Mouse (Mus musculus): ENCODE measurements around the gene Psmc5. TPM values are rescaled to one million over a fixed set of nuclear protein-coding genes. Genes with fewer than 3 reads are reported as not detected.
"Not testable (repeated sequence)": the region's sequence is repeated elsewhere in the genome, so short reads cannot be mapped to it uniquely, and the experiment has no call there.

Psmc5 gene
- 324 and 341 TPM in 2 replicates for polyA plus RNA-seq (2015; fragmentation: Nextera tagmentation; extraction: Ambion mirVana)

DNA sequence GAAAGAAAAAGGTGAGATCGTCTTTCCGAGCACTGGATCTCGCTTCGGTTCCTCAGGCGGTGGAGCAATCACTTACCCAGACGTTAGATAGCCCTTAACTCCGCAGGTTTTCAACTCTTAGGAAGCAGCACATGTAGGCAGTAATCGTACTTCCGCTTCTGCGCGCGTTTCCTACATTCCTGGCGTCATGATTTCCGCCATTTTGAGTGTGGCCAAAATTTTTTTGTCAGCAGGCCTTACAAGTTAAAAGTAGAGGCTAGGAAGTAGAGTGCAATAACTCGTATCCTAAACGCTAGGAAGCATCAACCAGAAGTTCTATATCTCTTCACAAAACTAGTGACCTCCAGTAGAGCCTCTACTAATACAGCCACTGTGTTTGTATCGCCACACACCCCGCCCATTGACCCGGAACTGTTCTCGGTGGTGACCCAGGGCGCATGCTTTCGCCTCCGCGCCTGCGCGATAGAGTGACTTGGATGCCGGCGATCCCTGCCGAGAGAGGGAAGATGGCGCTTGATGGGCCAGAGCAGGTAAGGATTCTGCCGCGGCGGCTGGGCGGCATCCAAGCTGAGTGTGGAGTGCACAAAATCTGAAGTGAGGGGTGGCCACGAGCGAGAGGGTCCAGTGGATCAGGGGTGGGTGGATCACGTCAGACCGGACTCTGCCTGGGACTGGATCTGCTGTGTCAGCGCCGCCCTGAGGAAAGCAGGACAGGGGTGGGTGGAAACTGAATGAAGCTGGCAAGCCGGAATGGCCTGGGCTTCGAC, at the start of gene Psmc5, which contains the start of gene Ftsj3:
Psmc5 (plus strand) TSS at position 470 of the 767 bp plus-strand sequence.
Ftsj3 (minus strand) TSS at position 395 of the 767 bp plus-strand sequence.
- 0% methylated on average over 42 of the region's 42 CpGs for WGBS
- ATAC-seq, result peak; percentile 97
- Histone ChIP-seq H3K4me2 (replicated peaks) (peak within 1 kb of the TSS; percentile 97), H3K9me3 (no peaks in the 10 kb centered on the region), H3K4me3 (replicated peaks) (peak within 1 kb of the TSS; percentile 89), H3K4me1 (replicated peaks) (peaks cover 30% of the 10 kb centered on the region), H3K27ac (peak within 1 kb of the TSS; percentile 82), H3K36me3 (peaks cover 60% of the 10 kb centered on the region), H3K27me3 (no peaks in the 10 kb centered on the region), H3K9ac (replicated peaks) (peak within 1 kb of the TSS; percentile 88)

DNA sequence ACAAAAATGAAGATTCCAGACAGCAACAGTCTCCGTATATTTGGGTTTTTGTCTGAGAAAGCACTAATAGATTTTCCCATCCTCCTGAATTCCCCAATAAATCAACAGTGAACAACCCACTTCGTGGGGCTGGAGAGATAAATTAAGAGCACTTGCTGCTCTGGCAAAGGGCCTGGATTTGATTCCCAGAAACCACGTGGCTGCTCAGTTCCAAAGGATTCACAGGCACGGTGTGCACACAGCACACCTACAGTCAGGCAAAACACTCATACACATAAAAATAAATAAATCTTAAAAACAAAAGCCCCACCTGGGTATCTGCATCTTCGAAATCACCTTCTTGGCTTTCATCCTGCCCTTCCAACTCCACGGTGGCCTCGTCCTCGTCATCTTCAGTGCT, 43.2 kb upstream of the Psmc5 start:
- Histone ChIP-seq H3K4me1 (replicated peaks) (peaks cover 21% of the 10 kb centered on the region), H3K27me3 (no peaks in the 10 kb centered on the region), H3K4me2 (replicated peaks) (no peak overlapping the region), H3K9ac (replicated peaks) (no peak overlapping the region), H3K27ac (no peak overlapping the region), H3K36me3 (peaks cover 50% of the 10 kb centered on the region), H3K4me3 (replicated peaks) (no peak overlapping the region), H3K9me3 (no peaks in the 10 kb centered on the region)
- ATAC-seq, result no peak
- WGBS, result 96% methylated on average over 8 of the region's 8 CpGs

DNA sequence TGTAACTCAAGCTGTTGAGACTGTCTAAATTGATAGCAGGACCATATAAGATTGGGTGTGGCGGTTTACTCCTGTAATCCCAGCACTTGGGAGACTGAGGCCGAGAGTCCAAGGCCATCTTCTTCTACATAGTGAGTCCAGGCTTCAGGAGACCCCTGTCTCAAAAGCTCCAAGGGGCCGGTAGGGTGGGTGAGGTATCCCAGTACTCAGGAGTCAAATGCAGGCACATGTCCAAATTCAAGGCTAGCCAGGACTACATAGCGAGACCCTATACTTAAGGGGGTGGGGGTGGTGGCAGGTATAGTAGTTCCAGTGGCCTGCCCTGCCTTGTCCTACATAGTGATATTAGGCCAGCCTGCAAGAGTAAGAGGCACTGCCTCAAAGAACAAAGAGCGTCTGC, 41.1 kb upstream of the Psmc5 start:
- peaks cover 39% of the 10 kb centered on the region for H3K4me1 ChIP-seq (replicated peaks)
- H3K27ac ChIP-seq, result no peak overlapping the region
- H3K27me3 ChIP-seq, result no peaks in the 10 kb centered on the region
- H3K36me3 ChIP-seq, result peaks cover 30% of the 10 kb centered on the region
- H3K4me3 ChIP-seq (replicated peaks), result peak overlapping the region; percentile 99
- H3K4me2 ChIP-seq (replicated peaks), result peak overlapping the region; percentile 68
- no peak for ATAC-seq
- H3K9ac ChIP-seq (replicated peaks), result peak overlapping the region; percentile 89
- H3K9me3 ChIP-seq, result no peaks in the 10 kb centered on the region
- WGBS, result 93% methylated on average over 5 of the region's 5 CpGs

DNA sequence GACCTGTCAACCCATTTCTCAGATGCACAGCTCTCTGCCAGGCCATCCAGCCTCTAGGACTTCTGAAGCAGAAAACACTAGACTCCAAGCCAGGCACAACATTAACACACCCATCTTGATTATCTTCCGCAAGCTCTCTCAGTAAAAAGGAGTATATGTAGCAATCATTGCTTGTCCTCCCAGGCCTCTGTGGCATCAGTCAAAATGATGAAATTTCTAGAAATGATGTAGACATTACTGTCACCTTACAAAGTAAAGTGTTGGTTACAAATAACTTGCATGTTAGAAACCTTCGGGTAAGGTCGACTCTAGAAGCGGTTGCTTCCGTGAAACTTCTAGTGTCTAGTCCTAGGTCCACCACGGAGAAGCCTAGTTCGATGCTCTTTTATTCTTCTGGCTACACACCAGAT, 40.5 kb upstream of the Psmc5 start:
- WGBS, result 28% methylated on average over 7 of the region's 7 CpGs
- ATAC-seq, result no peak
- Histone ChIP-seq H3K27me3 (no peaks in the 10 kb centered on the region), H3K4me3 (replicated peaks) (peak overlapping the region; percentile 99), H3K4me2 (replicated peaks) (peak overlapping the region; percentile 68), H3K4me1 (replicated peaks) (peaks cover 45% of the 10 kb centered on the region), H3K36me3 (peaks cover 24% of the 10 kb centered on the region), H3K9ac (replicated peaks) (peak overlapping the region; percentile 89), H3K27ac (no peak overlapping the region), H3K9me3 (no peaks in the 10 kb centered on the region)

DNA sequence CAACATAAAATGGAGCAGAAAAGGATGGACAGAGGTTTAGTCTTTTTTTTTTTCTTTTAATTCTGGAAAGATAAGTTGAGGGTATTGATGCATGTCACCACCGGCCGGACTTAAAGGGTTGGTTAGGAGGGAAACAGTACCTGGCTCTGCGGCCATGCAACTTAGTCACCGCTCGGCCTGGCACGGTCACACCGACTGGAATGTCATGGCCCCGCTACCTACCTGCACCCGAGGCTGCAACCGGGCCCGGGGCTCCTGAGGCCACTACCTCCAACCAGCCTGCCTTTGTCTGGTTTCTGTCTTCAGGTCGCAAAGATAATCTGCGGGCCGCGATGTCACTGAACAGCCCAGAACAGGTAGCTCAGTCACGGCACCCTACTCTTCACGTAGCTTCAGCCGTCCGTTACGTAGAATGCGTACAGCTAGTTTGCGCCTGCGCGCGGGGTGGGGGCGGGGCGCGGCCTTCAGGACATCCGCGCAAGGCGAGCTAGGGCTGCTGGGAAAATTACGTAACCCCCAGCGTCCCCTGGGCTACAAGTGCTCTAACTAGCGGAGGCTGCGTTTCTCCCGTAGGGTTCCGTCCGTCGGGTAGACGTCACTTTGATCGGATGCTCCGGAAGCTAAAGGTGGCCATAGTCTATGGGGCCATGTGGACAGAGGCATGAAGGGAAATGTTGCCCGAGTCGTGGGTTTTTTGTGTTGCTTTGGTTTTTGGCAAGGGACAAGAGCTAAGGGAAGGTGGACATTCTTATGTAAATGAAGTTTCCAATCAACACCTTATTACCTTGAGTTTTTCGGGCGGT, 39.8 kb upstream of the Psmc5 start, which contains the start of gene Ccdc47:
Ccdc47 (minus strand) TSS at position 418 of the 803 bp plus-strand sequence.
- Histone ChIP-seq H3K4me2 (replicated peaks) (peak within 1 kb of the TSS; percentile 68), H3K9ac (replicated peaks) (peak within 1 kb of the TSS; percentile 98), H3K27me3 (no peaks in the 10 kb centered on the region), H3K4me1 (replicated peaks) (peaks cover 45% of the 10 kb centered on the region), H3K36me3 (peaks cover 19% of the 10 kb centered on the region), H3K9me3 (no peaks in the 10 kb centered on the region), H3K4me3 (replicated peaks) (peak within 1 kb of the TSS; percentile 99), H3K27ac (peak within 1 kb of the TSS; percentile 97)
- WGBS, result under 1% methylated on average over 46 of the region's 46 CpGs
- peak; percentile 99 for ATAC-seq

DNA sequence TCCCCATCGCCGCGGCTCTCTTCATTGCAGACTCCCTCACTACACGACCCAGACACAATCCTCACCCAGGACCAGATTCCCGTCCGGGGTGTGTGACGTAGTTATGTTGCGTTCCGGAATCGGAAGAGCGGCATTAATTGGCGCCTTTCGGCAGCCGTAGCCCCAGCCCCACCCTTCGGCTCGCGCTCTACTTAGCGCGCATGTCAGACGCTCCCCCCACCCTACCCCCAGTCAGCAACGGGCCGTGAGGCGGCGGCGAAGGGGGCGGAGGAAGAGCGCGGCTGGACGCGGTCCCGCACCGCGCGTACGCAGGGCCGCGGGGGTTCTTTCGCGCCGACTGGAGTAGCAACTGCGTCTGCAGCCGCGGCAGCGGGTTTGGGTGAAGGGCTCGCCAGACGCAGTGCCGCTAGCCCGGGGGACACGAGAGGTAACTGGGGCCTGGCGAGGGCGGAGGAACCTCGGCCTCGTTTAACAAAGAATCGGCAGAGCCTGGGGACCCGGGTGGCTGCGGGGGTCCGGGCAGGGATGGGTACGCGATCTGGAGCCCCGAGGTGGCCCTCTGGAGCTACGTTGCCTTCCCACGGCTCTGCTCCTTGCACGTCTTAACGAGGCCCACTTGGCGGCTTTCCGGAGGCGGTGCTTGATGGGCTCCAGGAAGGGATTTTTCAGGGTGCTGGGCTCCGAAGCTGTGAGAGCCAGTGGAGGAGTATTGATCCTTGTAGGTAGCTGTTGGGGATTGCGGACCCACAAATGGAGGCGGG, 39.0 kb upstream of the Psmc5 start, which contains the start of gene Ddx42:
Ddx42 (plus strand) TSS at position 197 of the 761 bp plus-strand sequence.
- H3K36me3 ChIP-seq, result peaks cover 12% of the 10 kb centered on the region
- H3K9me3 ChIP-seq, result no peaks in the 10 kb centered on the region
- no peaks in the 10 kb centered on the region for H3K27me3 ChIP-seq
- ATAC-seq, result peak; percentile 96
- under 1% methylated on average over 70 of the region's 70 CpGs for WGBS
- peak within 1 kb of the TSS; percentile 97 for H3K27ac ChIP-seq
- peak within 1 kb of the TSS; percentile 98 for H3K9ac ChIP-seq (replicated peaks)
- peaks cover 45% of the 10 kb centered on the region for H3K4me1 ChIP-seq (replicated peaks)
- H3K4me2 ChIP-seq (replicated peaks), result peak within 1 kb of the TSS; percentile 68
- peak within 1 kb of the TSS; percentile 99 for H3K4me3 ChIP-seq (replicated peaks)

DNA sequence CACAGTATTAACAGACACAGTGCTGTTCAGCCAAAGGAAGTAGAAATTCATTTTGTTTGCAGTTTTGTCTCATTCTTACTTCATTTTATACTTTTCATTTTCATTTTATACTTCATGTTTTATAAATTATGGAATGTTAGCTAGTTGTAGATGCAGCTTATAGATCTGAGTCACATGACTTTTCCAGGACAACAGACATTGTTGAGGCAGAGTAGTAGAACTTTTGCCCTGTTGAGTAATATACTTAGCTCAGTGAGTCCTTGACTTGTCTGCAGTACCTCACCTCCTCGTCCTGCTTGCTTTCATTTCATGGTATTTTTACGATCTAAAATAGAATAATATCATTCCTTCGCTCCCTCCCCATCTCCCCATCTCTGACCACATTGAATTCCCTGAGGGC, 35.4 kb upstream of the Psmc5 start:
- Histone ChIP-seq H3K4me2 (replicated peaks) (no peak overlapping the region), H3K36me3 (peaks cover 17% of the 10 kb centered on the region), H3K9me3 (no peaks in the 10 kb centered on the region), H3K4me1 (replicated peaks) (peaks cover 28% of the 10 kb centered on the region), H3K4me3 (replicated peaks) (no peak overlapping the region), H3K9ac (replicated peaks) (no peak overlapping the region), H3K27me3 (no peaks in the 10 kb centered on the region), H3K27ac (no peak overlapping the region)
- ATAC-seq, result no peak
- whole genome bisulfite sequencing, result 92% methylated on average over 3 of the region's 3 CpGs

DNA sequence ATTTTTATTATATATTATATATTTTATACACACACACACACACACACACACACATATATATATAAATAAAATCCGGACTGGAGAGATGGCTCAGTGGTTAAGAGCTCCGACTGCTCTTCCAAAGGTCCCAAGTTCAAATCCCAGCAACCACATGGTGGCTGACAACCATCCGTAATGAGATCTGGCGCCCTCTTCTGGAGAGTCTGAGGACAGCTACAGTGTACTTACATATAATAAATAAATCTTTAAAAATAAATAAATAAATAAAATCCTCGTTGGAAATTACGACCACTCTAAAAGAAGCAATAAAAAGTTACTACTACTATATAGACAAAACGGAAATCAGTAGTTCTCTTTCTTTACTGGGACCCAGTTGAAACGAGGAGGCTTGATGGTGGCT, 22.0 kb upstream of the Psmc5 start:
- WGBS, result 83% methylated on average over 8 of the region's 8 CpGs
- not testable (repeated sequence) for H3K27ac ChIP-seq; H3K4me1 ChIP-seq (replicated peaks); H3K9me3 ChIP-seq; H3K4me2 ChIP-seq (replicated peaks); H3K4me3 ChIP-seq (replicated peaks); ATAC-seq; H3K27me3 ChIP-seq; H3K9ac ChIP-seq (replicated peaks)
- H3K36me3 ChIP-seq, result peaks cover 73% of the 10 kb centered on the region

DNA sequence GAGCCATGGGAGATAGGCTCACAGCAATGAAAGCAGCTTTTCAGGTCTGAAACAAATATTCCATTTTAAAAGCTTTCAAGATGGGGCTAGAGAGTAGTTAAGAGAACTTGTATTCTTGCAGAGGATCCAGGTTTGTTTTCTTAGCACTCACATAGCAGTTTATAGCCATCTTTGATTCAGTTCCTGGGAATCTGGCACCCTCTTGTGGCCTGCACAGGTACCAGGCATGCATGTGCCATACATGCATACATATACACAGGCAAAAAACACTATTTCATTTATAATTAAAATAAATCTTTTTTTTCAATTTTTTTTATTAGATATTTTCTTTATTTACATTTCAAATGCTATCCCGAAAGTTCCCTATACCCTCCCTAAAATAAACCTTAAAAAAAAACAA, 9.1 kb upstream of the Psmc5 start:
- Histone ChIP-seq H3K27me3 (no peaks in the 10 kb centered on the region), H3K9me3 (no peaks in the 10 kb centered on the region), H3K36me3 (peaks cover 98% of the 10 kb centered on the region), H3K27ac (no peak overlapping the region), H3K9ac (replicated peaks) (no peak overlapping the region), H3K4me3 (replicated peaks) (no peak overlapping the region), H3K4me1 (replicated peaks) (no peaks in the 10 kb centered on the region), H3K4me2 (replicated peaks) (no peak overlapping the region)
- 92% methylated on average over 1 of the region's 1 CpGs for WGBS
- no peak for ATAC-seq

DNA sequence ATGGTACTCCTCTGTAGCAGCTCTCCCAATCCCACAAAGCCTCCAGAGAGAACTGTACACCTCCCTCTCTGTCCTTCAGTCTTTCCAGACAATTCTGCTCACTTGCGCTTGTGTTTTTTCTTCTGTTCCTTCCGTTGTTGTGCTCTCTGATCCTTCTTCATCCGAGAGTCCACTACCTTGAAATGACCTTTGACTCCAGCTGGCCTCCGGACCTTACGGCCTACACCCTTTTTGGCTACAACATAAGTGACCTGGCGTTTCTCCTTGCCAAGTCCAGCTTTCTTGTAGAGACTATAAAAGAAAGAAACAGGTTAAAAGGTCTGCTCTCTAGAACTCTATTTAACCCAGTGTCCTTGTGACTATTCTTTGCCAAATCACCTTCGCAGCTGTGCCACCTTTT, 6.6 kb upstream of the Psmc5 start:
- peaks cover 98% of the 10 kb centered on the region for H3K36me3 ChIP-seq
- no peak overlapping the region for H3K4me2 ChIP-seq (replicated peaks)
- H3K27me3 ChIP-seq, result no peaks in the 10 kb centered on the region
- H3K9me3 ChIP-seq, result no peaks in the 10 kb centered on the region
- H3K4me3 ChIP-seq (replicated peaks), result no peak overlapping the region
- H3K27ac ChIP-seq, result no peak overlapping the region
- H3K9ac ChIP-seq (replicated peaks), result no peak overlapping the region
- no peaks in the 10 kb centered on the region; the same call in 1 of the 2 replicates for H3K4me1 ChIP-seq (replicated peaks)
- WGBS, result 89% methylated on average over 7 of the region's 7 CpGs
- ATAC-seq, result no peak

DNA sequence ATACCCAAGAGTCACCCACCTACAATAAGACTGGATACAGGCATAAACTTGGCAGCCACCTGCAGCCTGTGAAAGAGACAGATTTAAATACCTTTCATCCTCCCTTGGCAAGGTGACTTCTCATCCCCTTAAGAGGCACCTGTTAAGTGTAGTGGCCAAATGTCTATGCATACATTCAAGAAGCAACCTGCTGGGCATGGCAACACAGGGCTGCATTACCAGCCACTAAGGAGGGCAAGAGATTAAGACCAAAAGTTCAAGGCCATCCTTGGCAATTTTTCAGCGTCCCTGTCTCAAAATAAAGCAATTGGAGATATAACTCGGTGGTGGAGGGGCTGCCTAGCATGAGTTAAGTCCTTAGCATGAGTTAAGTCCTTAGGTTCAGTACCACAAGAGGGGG, 1.2 kb upstream of the Psmc5 start:
- Histone ChIP-seq H3K4me1 (replicated peaks) (peaks cover 30% of the 10 kb centered on the region), H3K27me3 (no peaks in the 10 kb centered on the region), H3K9ac (replicated peaks) (peak overlapping the region; percentile 88; the same call in 1 of the 2 replicates), H3K4me3 (replicated peaks) (peak overlapping the region; percentile 89), H3K9me3 (no peaks in the 10 kb centered on the region), H3K4me2 (replicated peaks) (peak overlapping the region; percentile 97), H3K27ac (no peak overlapping the region), H3K36me3 (peaks cover 66% of the 10 kb centered on the region)
- 28% methylated on average over 2 of the region's 2 CpGs for WGBS
- ATAC-seq, result no peak
